Mouse (Mus musculus): ENCODE data around the gene Slc39a11. TPM values are rescaled to one million over a fixed set of nuclear protein-coding genes. Genes with fewer than 3 reads are reported as not detected.

The Slc39a11 gene
- polyA plus RNA-seq, 1 experiment from 2014 or later = 38.5 TPM

GRCm38 (mm10) chr11:113338581-113338980 is 311.3 kb downstream of the Slc39a11 start:
- no peaks in the 10 kb centered on the region for H3K9me3 ChIP-seq (replicated peaks; ENCODE audit: control insufficient read depth, low read length, poor library complexity, severe bottlenecking)
- H3K9ac ChIP-seq (ENCODE audit: low read depth, low read length) = no peak overlapping the region
- no peak for ATAC-seq
- no peak overlapping the region for H3K4me3 ChIP-seq (ENCODE audit: low read depth, low read length)
- no peaks in the 10 kb centered on the region for H3K4me1 ChIP-seq (ENCODE audit: control insufficient read depth, insufficient read depth, low read length)
- H3K36me3 ChIP-seq (ENCODE audit: control insufficient read depth, insufficient read depth, low read length) = no peaks in the 10 kb centered on the region
- H3K4me2 ChIP-seq (ENCODE audit: low read length) = no peak overlapping the region
- H3K27ac ChIP-seq (ENCODE audit: low read length) = no peak overlapping the region
- H3K27me3 ChIP-seq (ENCODE audit: control insufficient read depth, insufficient read depth, low read depth, low read length) = no peaks in the 10 kb centered on the region
- WGBS = 44% methylated on average over 5 of the region's 5 CpGs

- Histone ChIP-seq H3K27ac (ENCODE audit: low read length) (no peak overlapping the region), H3K9ac (ENCODE audit: low read depth, low read length) (no peak overlapping the region), H3K4me2 (ENCODE audit: low read length) (no peak overlapping the region), H3K4me3 (ENCODE audit: low read depth, low read length) (no peak overlapping the region), H3K36me3 (ENCODE audit: control insufficient read depth, insufficient read depth, low read length) (no peaks in the 10 kb centered on the region), H3K27me3 (ENCODE audit: control insufficient read depth, insufficient read depth, low read depth, low read length) (no peaks in the 10 kb centered on the region), H3K4me1 (ENCODE audit: control insufficient read depth, insufficient read depth, low read length) (no peaks in the 10 kb centered on the region), H3K9me3 (replicated peaks; ENCODE audit: control insufficient read depth, low read length, poor library complexity, severe bottlenecking) (no peaks in the 10 kb centered on the region)
- 92% methylated on average over 5 of the region's 5 CpGs for WGBS
- ATAC-seq = no peak
These were observed 314.2 kb downstream of the Slc39a11 start for GRCm38 (mm10) chr11:113335706-113336105.

GRCm38 (mm10) chr11:113334444-113334881 is 315.4 kb downstream of the Slc39a11 start:
- H3K27ac ChIP-seq (ENCODE audit: low read length) = no peak overlapping the region
- H3K27me3 ChIP-seq (ENCODE audit: control insufficient read depth, insufficient read depth, low read depth, low read length) = no peaks in the 10 kb centered on the region
- H3K4me1 ChIP-seq (ENCODE audit: control insufficient read depth, insufficient read depth, low read length) = no peaks in the 10 kb centered on the region
- no peak for ATAC-seq
- no peaks in the 10 kb centered on the region for H3K9me3 ChIP-seq (replicated peaks; ENCODE audit: control insufficient read depth, low read length, poor library complexity, severe bottlenecking)
- no peak overlapping the region for H3K4me2 ChIP-seq (ENCODE audit: low read length)
- no peaks in the 10 kb centered on the region for H3K36me3 ChIP-seq (ENCODE audit: control insufficient read depth, insufficient read depth, low read length)
- no peak overlapping the region for H3K9ac ChIP-seq (ENCODE audit: low read depth, low read length)
- no peak overlapping the region for H3K4me3 ChIP-seq (ENCODE audit: low read depth, low read length)
- WGBS = 87% methylated on average over 5 of the region's 5 CpGs

GRCm38 (mm10) chr11:113333535-113333934 is 316.3 kb downstream of the Slc39a11 start:
- no peak overlapping the region for H3K9ac ChIP-seq (ENCODE audit: low read depth, low read length)
- H3K27me3 ChIP-seq (ENCODE audit: control insufficient read depth, insufficient read depth, low read depth, low read length) = no peaks in the 10 kb centered on the region
- no peak overlapping the region for H3K4me3 ChIP-seq (ENCODE audit: low read depth, low read length)
- no peaks in the 10 kb centered on the region for H3K36me3 ChIP-seq (ENCODE audit: control insufficient read depth, insufficient read depth, low read length)
- H3K4me2 ChIP-seq (ENCODE audit: low read length) = no peak overlapping the region
- no peaks in the 10 kb centered on the region for H3K9me3 ChIP-seq (replicated peaks; ENCODE audit: control insufficient read depth, low read length, poor library complexity, severe bottlenecking)
- WGBS = 23% methylated on average over 9 of the region's 9 CpGs
- no peak overlapping the region for H3K27ac ChIP-seq (ENCODE audit: low read length)
- ATAC-seq = no peak
- no peaks in the 10 kb centered on the region for H3K4me1 ChIP-seq (ENCODE audit: control insufficient read depth, insufficient read depth, low read length)

- ATAC-seq = no peak
- WGBS = 56% methylated on average over 13 of the region's 13 CpGs
- peaks cover 8% of the 10 kb centered on the region; the same call in 1 of the 2 replicates for H3K4me1 ChIP-seq (ENCODE audit: control insufficient read depth, insufficient read depth, low read length)
- H3K9ac ChIP-seq (ENCODE audit: low read depth, low read length) = no peak overlapping the region
- no peak overlapping the region for H3K4me3 ChIP-seq (ENCODE audit: low read depth, low read length)
- H3K9me3 ChIP-seq (replicated peaks; ENCODE audit: control insufficient read depth, low read length, poor library complexity, severe bottlenecking) = no peaks in the 10 kb centered on the region
- H3K27me3 ChIP-seq (ENCODE audit: control insufficient read depth, insufficient read depth, low read depth, low read length) = no peaks in the 10 kb centered on the region
- no peaks in the 10 kb centered on the region for H3K36me3 ChIP-seq (ENCODE audit: control insufficient read depth, insufficient read depth, low read length)
- H3K27ac ChIP-seq (ENCODE audit: low read length) = no peak overlapping the region
- H3K4me2 ChIP-seq (ENCODE audit: low read length) = no peak overlapping the region
These were observed 319.8 kb downstream of the Slc39a11 start for GRCm38 (mm10) chr11:113330061-113330591.

GRCm38 (mm10) chr11:113327499-113328062 is 322.3 kb downstream of the Slc39a11 start:
- H3K27ac ChIP-seq (ENCODE audit: low read length) = no peak overlapping the region
- H3K27me3 ChIP-seq (ENCODE audit: control insufficient read depth, insufficient read depth, low read depth, low read length) = no peaks in the 10 kb centered on the region
- H3K9me3 ChIP-seq (replicated peaks; ENCODE audit: control insufficient read depth, low read length, poor library complexity, severe bottlenecking) = no peaks in the 10 kb centered on the region
- no peaks in the 10 kb centered on the region for H3K36me3 ChIP-seq (ENCODE audit: control insufficient read depth, insufficient read depth, low read length)
- 0 out of 2 replicates have a peak, but pooled peaks have one; percentile 37 for ATAC-seq
- no peak overlapping the region for H3K4me3 ChIP-seq (ENCODE audit: low read depth, low read length)
- H3K4me1 ChIP-seq (ENCODE audit: control insufficient read depth, insufficient read depth, low read length) = peaks cover 8% of the 10 kb centered on the region; the same call in 1 of the 2 replicates
- no peak overlapping the region for H3K4me2 ChIP-seq (ENCODE audit: low read length)
- no peak overlapping the region for H3K9ac ChIP-seq (ENCODE audit: low read depth, low read length)
- 30% methylated on average over 3 of the region's 3 CpGs for WGBS

GRCm38 (mm10) chr11:113326387-113327011 is 323.4 kb downstream of the Slc39a11 start:
- WGBS = 22% methylated on average over 18 of the region's 18 CpGs
- ATAC-seq = peak; percentile 55
- H3K27ac ChIP-seq (ENCODE audit: low read length) = no peak overlapping the region

GRCm38 (mm10) chr11:113321601-113322000 is 328.3 kb downstream of the Slc39a11 start:
- ATAC-seq = no peak
- H3K4me2 ChIP-seq (ENCODE audit: low read length) = no peak overlapping the region
- H3K9ac ChIP-seq (ENCODE audit: low read depth, low read length) = no peak overlapping the region
- no peak overlapping the region for H3K4me3 ChIP-seq (ENCODE audit: low read depth, low read length)
- H3K4me1 ChIP-seq (ENCODE audit: control insufficient read depth, insufficient read depth, low read length) = peaks cover 5% of the 10 kb centered on the region; the same call in 1 of the 2 replicates
- no peaks in the 10 kb centered on the region for H3K36me3 ChIP-seq (ENCODE audit: control insufficient read depth, insufficient read depth, low read length)
- no peaks in the 10 kb centered on the region for H3K9me3 ChIP-seq (replicated peaks; ENCODE audit: control insufficient read depth, low read length, poor library complexity, severe bottlenecking)
- no peaks in the 10 kb centered on the region for H3K27me3 ChIP-seq (ENCODE audit: control insufficient read depth, insufficient read depth, low read depth, low read length)
- WGBS = 99% methylated on average over 3 of the region's 3 CpGs
- H3K27ac ChIP-seq (ENCODE audit: low read length) = no peak overlapping the region

More at GRCm38 (mm10) chr11:113326387-113327011, 323.4 kb downstream of the Slc39a11 start:
- Histone ChIP-seq H3K9ac (ENCODE audit: low read depth, low read length) (no peak overlapping the region), H3K4me3 (ENCODE audit: low read depth, low read length) (no peak overlapping the region), H3K4me2 (ENCODE audit: low read length) (peak overlapping the region; percentile 41), H3K4me1 (ENCODE audit: control insufficient read depth, insufficient read depth, low read length) (peaks cover 8% of the 10 kb centered on the region; the same call in 1 of the 2 replicates), H3K36me3 (ENCODE audit: control insufficient read depth, insufficient read depth, low read length) (no peaks in the 10 kb centered on the region), H3K9me3 (replicated peaks; ENCODE audit: control insufficient read depth, low read length, poor library complexity, severe bottlenecking) (no peaks in the 10 kb centered on the region), H3K27me3 (ENCODE audit: control insufficient read depth, insufficient read depth, low read depth, low read length) (no peaks in the 10 kb centered on the region)

Measured in midbrain, embryonic 16.5 days (tissue).